Mouse (Mus musculus): ENCODE results near the gene Tspyl3. TPM values are rescaled to one million over a fixed set of nuclear protein-coding genes. Genes with fewer than 3 reads are reported as not detected.
A peak's percentile ranks its signal among the peaks of the same experiment; 100 is the strongest.

The Tspyl3 gene
- total RNA-seq (2017) = 18.2 and 19.4 TPM in 2 replicates

- peak; percentile 78 to 80 for ATAC-seq (replicated peaks in 1 of 2; ENCODE audit: insufficient read depth in 1 of 2, low FRiP score in 2 of 2, low TSS enrichment in 1 of 2, low read depth in 1 of 2, poor library complexity in 2 of 2, severe bottlenecking in 2 of 2)
These were observed at the start of gene Tspyl3 for GRCm38 (mm10) chr2:153224946-153225594. Gene Tspyl3 (minus strand): TSS chr2:153225441.

GRCm38 (mm10) chr2:153274919-153275247 is 49.6 kb upstream of the Tspyl3 start:
- ATAC-seq (replicated peaks in 1 of 2; ENCODE audit: insufficient read depth in 1 of 2, low FRiP score in 2 of 2, low TSS enrichment in 1 of 2, low read depth in 1 of 2, poor library complexity in 2 of 2, severe bottlenecking in 2 of 2) = no peak

- peak; percentile 59 to 64 for ATAC-seq (replicated peaks in 1 of 2; ENCODE audit: insufficient read depth in 1 of 2, low FRiP score in 2 of 2, low TSS enrichment in 1 of 2, low read depth in 1 of 2, poor library complexity in 2 of 2, severe bottlenecking in 2 of 2)
These were observed 49.1 kb upstream of the Tspyl3 start for GRCm38 (mm10) chr2:153274200-153274918.

- peak; percentile 59 to 65 for ATAC-seq (replicated peaks in 1 of 2; ENCODE audit: insufficient read depth in 1 of 2, low FRiP score in 2 of 2, low TSS enrichment in 1 of 2, low read depth in 1 of 2, poor library complexity in 2 of 2, severe bottlenecking in 2 of 2)
These were observed 45.1 kb upstream of the Tspyl3 start for GRCm38 (mm10) chr2:153270231-153270915.

- no peak for ATAC-seq (replicated peaks in 1 of 2; ENCODE audit: insufficient read depth in 1 of 2, low FRiP score in 2 of 2, low TSS enrichment in 1 of 2, low read depth in 1 of 2, poor library complexity in 2 of 2, severe bottlenecking in 2 of 2)
These were observed 42.1 kb upstream of the Tspyl3 start for GRCm38 (mm10) chr2:153267331-153267730.

- no peak for ATAC-seq (replicated peaks in 1 of 2; ENCODE audit: insufficient read depth in 1 of 2, low FRiP score in 2 of 2, low TSS enrichment in 1 of 2, low read depth in 1 of 2, poor library complexity in 2 of 2, severe bottlenecking in 2 of 2)
These were observed 37.8 kb upstream of the Tspyl3 start for GRCm38 (mm10) chr2:153263053-153263452.

GRCm38 (mm10) chr2:153259864-153260674 is 34.8 kb upstream of the Tspyl3 start:
- no peak for ATAC-seq (replicated peaks in 1 of 2; ENCODE audit: insufficient read depth in 1 of 2, low FRiP score in 2 of 2, low TSS enrichment in 1 of 2, low read depth in 1 of 2, poor library complexity in 2 of 2, severe bottlenecking in 2 of 2)

GRCm38 (mm10) chr2:153259030-153259863 is 34.0 kb upstream of the Tspyl3 start:
- peak; percentile 73 to 82 for ATAC-seq (replicated peaks in 1 of 2; ENCODE audit: insufficient read depth in 1 of 2, low FRiP score in 2 of 2, low TSS enrichment in 1 of 2, low read depth in 1 of 2, poor library complexity in 2 of 2, severe bottlenecking in 2 of 2)

- no peak for ATAC-seq (replicated peaks in 1 of 2; ENCODE audit: insufficient read depth in 1 of 2, low FRiP score in 2 of 2, low TSS enrichment in 1 of 2, low read depth in 1 of 2, poor library complexity in 2 of 2, severe bottlenecking in 2 of 2)
These were observed 31.4 kb upstream of the Tspyl3 start for GRCm38 (mm10) chr2:153256604-153257003.

GRCm38 (mm10) chr2:153249751-153250150 is 24.5 kb upstream of the Tspyl3 start:
- no peak for ATAC-seq (replicated peaks in 1 of 2; ENCODE audit: insufficient read depth in 1 of 2, low FRiP score in 2 of 2, low TSS enrichment in 1 of 2, low read depth in 1 of 2, poor library complexity in 2 of 2, severe bottlenecking in 2 of 2)

GRCm38 (mm10) chr2:153242156-153242555 is 16.9 kb upstream of the Tspyl3 start:
- ATAC-seq (replicated peaks in 1 of 2; ENCODE audit: insufficient read depth in 1 of 2, low FRiP score in 2 of 2, low TSS enrichment in 1 of 2, low read depth in 1 of 2, poor library complexity in 2 of 2, severe bottlenecking in 2 of 2) = no peak

GRCm38 (mm10) chr2:153241250-153242014 is 16.2 kb upstream of the Tspyl3 start, which contains the start of the genes Plagl2 and Pofut1:
Gene Plagl2 (minus strand): TSS chr2:153241426.
Gene Pofut1 (plus strand): TSS chr2:153241533.
- ATAC-seq (replicated peaks in 1 of 2; ENCODE audit: insufficient read depth in 1 of 2, low FRiP score in 2 of 2, low TSS enrichment in 1 of 2, low read depth in 1 of 2, poor library complexity in 2 of 2, severe bottlenecking in 2 of 2) = peak; percentile 65 to 71

- peak; percentile 13 to 33; a peak in 2 of 4 replicates for ATAC-seq (replicated peaks in 1 of 2; ENCODE audit: insufficient read depth in 1 of 2, low FRiP score in 2 of 2, low TSS enrichment in 1 of 2, low read depth in 1 of 2, poor library complexity in 2 of 2, severe bottlenecking in 2 of 2)
These were observed 15.5 kb upstream of the Tspyl3 start for GRCm38 (mm10) chr2:153240701-153241235.

GRCm38 (mm10) chr2:153239860-153240480 is 14.7 kb upstream of the Tspyl3 start:
- no peak for ATAC-seq (replicated peaks in 1 of 2; ENCODE audit: insufficient read depth in 1 of 2, low FRiP score in 2 of 2, low TSS enrichment in 1 of 2, low read depth in 1 of 2, poor library complexity in 2 of 2, severe bottlenecking in 2 of 2)

GRCm38 (mm10) chr2:153239021-153239859 is 14.0 kb upstream of the Tspyl3 start:
- ATAC-seq (replicated peaks in 1 of 2; ENCODE audit: insufficient read depth in 1 of 2, low FRiP score in 2 of 2, low TSS enrichment in 1 of 2, low read depth in 1 of 2, poor library complexity in 2 of 2, severe bottlenecking in 2 of 2) = no peak; a peak in 1 of 4 replicates

All from hematopoietic stem cell, adult 5-6 weeks (primary cell).